Mouse (Mus musculus) C2C12 (cell line): ENCODE data around the gene Coa4. TPM values are rescaled to one million over a fixed set of nuclear protein-coding genes. Genes with fewer than 3 reads are reported as not detected.

Experiments
- H3K27me3 ChIP-seq: one replicate; pipeline ENCODE4 v1.6.1; 2011; ENCODE audit not compliant: control insufficient read depth, insufficient read depth, insufficient read length
- H3K36me3 ChIP-seq: one replicate; pipeline ENCODE4 v1.6.1; 2011; ENCODE audit not compliant: control insufficient read depth, insufficient read depth
- H3K4me3 ChIP-seq: one replicate; pipeline ENCODE4 v1.5.1; 2011; ENCODE audit warnings: mild to moderate bottlenecking, control low read depth; ENCODE audit not compliant: poor library complexity, insufficient read depth, severe bottlenecking
- H3K79me2 ChIP-seq: one replicate; pipeline ENCODE4 v1.6.1; 2011; ENCODE audit not compliant: control insufficient read depth, insufficient read depth
- H3K79me3 ChIP-seq: one replicate; pipeline ENCODE4 v1.6.1; 2011; ENCODE audit warnings: low read depth, control low read depth
- H3ac ChIP-seq: one replicate; pipeline ENCODE3; 2011; ENCODE audit warnings: low read depth; ENCODE audit not compliant: control insufficient read depth, insufficient read length
- CEBPB ChIP-seq: IDR thresholded peaks from one replicate; pipeline ENCODE4 v1.6.1; 2011; ENCODE audit warnings: low read depth, mild to moderate bottlenecking, control low read depth, moderate library complexity
- CTCF ChIP-seq: IDR thresholded peaks from one replicate; pipeline ENCODE4 v1.5.1; 2011; ENCODE audit not compliant: control insufficient read depth, insufficient read depth, insufficient read length
- FOSL1 ChIP-seq: IDR thresholded peaks from one replicate; pipeline ENCODE4 v1.8.0; 2011; ENCODE audit warnings: mild to moderate bottlenecking, low read length; ENCODE audit not compliant: poor library complexity, insufficient read depth, severe bottlenecking
- MAX ChIP-seq: IDR thresholded peaks from one replicate; pipeline ENCODE4 v1.6.1; 2011; ENCODE audit warnings: mild to moderate bottlenecking, control low read depth
- MYOD1 ChIP-seq: IDR thresholded peaks from one replicate; pipeline ENCODE4 v1.6.1; 2011; ENCODE audit warnings: low read depth; ENCODE audit not compliant: control insufficient read depth, insufficient read length
- MYOG ChIP-seq: IDR thresholded peaks from one replicate; pipeline ENCODE4 v1.6.1; 2011; ENCODE audit not compliant: control insufficient read depth, insufficient read length; ENCODE audit errors: extremely low read depth
- USF1 ChIP-seq: IDR thresholded peaks from one replicate; pipeline ENCODE4 v1.6.1; 2011; ENCODE audit warnings: low read depth, mild to moderate bottlenecking, control low read depth, moderate library complexity
- polyA plus RNA-seq: library from polyadenylated mRNA; unstranded; fragments of >200 nt; fragmentation: generic; extraction: Trizol; gene quantifications from one replicate; pipeline ENCODE4 v1.2.1, GENCODE M21; 2012; ENCODE audit warnings: missing spikeins

Gene Coa4
- polyA plus RNA-seq, 1 experiment = 8.4 TPM

DNA sequence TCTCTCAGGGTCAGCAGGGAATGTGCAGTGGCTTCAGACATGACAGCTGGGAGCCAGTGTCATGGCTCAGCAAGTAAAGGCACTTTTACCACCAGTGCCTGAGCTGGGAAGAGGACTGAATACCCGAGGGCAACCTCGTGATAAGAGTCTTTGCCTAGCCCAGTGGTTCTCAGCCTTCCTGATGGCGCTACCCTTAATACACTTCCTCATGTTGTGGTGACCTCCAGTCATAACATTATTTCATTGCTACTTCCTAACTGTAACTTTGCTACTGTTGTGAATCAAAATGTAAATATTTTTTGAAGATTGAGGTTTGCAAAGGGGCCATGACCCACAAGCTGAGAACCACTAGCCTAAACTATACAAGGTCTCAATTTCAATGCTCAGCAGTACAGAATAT is 28.2 kb upstream of the Coa4 start:
- H3K79me3 ChIP-seq = no peaks in the 10 kb centered on the region
- no peaks in the 10 kb centered on the region for H3K79me2 ChIP-seq
- no peak for TF ChIP-seq MYOD1
- TF ChIP-seq MAX = no peak
- TF ChIP-seq USF1 = no peak
- no peak for TF ChIP-seq CTCF
- H3ac ChIP-seq = no peak overlapping the region
- H3K4me3 ChIP-seq = no peak overlapping the region
- no peaks in the 10 kb centered on the region for H3K36me3 ChIP-seq
- H3K27me3 ChIP-seq = peaks cover 6% of the 10 kb centered on the region

DNA sequence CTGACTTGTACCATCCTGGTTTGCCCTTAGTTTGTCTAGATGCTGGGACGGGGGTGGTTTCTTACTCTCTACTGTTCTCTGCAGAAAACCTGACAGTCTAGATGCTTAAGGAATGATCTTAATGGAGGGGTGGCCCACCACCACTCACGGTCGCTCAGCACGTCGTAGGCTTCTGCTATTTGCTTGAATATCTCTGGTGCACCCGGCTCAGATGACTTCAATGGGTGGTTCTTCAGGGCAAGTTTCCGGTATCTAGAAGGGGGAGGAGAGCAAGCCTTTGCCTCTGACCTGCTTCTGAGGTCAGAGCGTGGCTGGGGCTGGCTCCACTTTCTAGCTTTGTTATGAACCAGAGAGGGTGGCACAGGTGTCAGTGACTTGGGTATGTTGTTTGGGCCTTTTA is 25.3 kb upstream of the Coa4 start:
- TF ChIP-seq MYOD1 (no peak), USF1 (no peak), MAX (no peak), CTCF (no peak), FOSL1 (no peak), CEBPB (no peak), MYOG (no peak)
- H3K4me3 ChIP-seq = no peak overlapping the region
- no peaks in the 10 kb centered on the region for H3K79me2 ChIP-seq
- H3K36me3 ChIP-seq = no peaks in the 10 kb centered on the region
- no peaks in the 10 kb centered on the region for H3K27me3 ChIP-seq
- H3K79me3 ChIP-seq = no peaks in the 10 kb centered on the region
- no peak overlapping the region for H3ac ChIP-seq

GRCm38 (mm10) chr7:100514573-100514972 is 22.3 kb upstream of the Coa4 start, which contains the start of gene Dnajb13:
Dnajb13 (minus strand) TSS chr7:100514960.
- H3K4me3 ChIP-seq = no peak within 1 kb of the TSS

GRCm38 (mm10) chr7:100520204-100520603 is 16.7 kb upstream of the Coa4 start:
- no peak for TF ChIP-seq MYOD1
- no peak for TF ChIP-seq MYOG
- TF ChIP-seq USF1 = no peak
- no peak for TF ChIP-seq MAX
- TF ChIP-seq FOSL1 = no peak
- no peak for TF ChIP-seq CEBPB
- no peak for TF ChIP-seq CTCF
- H3ac ChIP-seq = no peak overlapping the region
- no peaks in the 10 kb centered on the region for H3K79me3 ChIP-seq
- H3K79me2 ChIP-seq = no peaks in the 10 kb centered on the region
- H3K36me3 ChIP-seq = no peaks in the 10 kb centered on the region
- no peak overlapping the region for H3K4me3 ChIP-seq
- no peaks in the 10 kb centered on the region for H3K27me3 ChIP-seq

More at GRCm38 (mm10) chr7:100514573-100514972, 22.3 kb upstream of the Coa4 start, which contains the start of gene Dnajb13:
- Histone ChIP-seq H3ac (no peak within 1 kb of the TSS), H3K79me3 (no peaks in the 10 kb centered on the region), H3K27me3 (no peaks in the 10 kb centered on the region), H3K36me3 (no peaks in the 10 kb centered on the region), H3K79me2 (no peaks in the 10 kb centered on the region)
- TF ChIP-seq CTCF = no peak
- no peak for TF ChIP-seq MYOD1
- no peak for TF ChIP-seq MYOG
- TF ChIP-seq CEBPB = no peak
- TF ChIP-seq MAX = no peak
- no peak for TF ChIP-seq FOSL1
- no peak for TF ChIP-seq USF1

DNA sequence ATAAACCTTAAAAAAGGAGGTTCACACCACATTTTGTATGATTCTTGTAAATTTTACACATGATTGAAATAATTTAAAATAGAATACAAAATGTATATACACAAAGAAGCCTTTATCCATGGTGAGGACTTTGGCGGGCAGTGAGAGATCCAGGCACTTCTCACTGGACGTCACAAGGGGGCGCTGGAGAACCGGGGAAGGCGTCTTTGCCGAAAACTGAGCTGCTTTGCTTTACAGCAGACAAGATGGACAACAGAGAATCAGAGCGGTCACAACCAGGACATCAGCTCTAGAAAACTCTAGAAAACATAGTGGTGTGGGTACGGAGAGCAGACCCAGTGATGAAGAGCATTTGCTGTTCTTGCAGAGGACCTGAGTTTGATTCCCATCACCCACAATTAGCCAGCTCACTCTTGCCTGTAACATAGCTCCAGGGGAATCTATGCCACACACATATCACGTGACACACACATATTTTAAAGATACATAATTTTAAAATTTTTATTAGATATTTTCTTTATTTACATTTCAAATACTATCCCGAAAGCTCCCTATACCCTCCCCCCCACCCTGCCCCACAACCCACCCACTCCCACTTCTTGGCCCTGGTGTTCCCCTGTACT is 16.1 kb upstream of the Coa4 start:
- Histone ChIP-seq H3K4me3 (no peak overlapping the region), H3K36me3 (no peaks in the 10 kb centered on the region), H3K79me2 (no peaks in the 10 kb centered on the region), H3ac (no peak overlapping the region), H3K79me3 (no peaks in the 10 kb centered on the region), H3K27me3 (no peaks in the 10 kb centered on the region)
- TF ChIP-seq MYOG (no peak), MYOD1 (no peak), CTCF (peak; percentile 49), MAX (no peak), CEBPB (no peak), FOSL1 (no peak), USF1 (peak; percentile 36)

DNA sequence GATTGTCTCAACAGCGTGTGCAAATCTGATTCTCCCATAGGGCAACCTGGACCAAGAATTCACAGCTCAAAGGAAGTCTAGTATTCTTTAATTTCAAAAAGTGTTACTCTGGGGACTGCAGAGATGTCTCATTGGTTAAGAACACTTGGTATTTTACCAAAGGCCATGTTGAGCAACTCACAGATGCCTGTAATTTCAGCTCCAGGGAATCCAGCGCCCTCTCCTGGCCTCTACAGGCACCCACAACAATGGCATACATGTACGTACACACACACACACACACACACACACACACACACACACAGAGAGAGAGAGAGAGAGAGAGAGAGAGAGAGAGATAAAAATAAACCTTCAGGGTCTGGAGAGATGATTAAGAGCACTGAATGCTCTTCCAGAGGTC is 14.6 kb upstream of the Coa4 start:
- no peaks in the 10 kb centered on the region for H3K36me3 ChIP-seq
- H3K79me3 ChIP-seq = no peaks in the 10 kb centered on the region
- H3K27me3 ChIP-seq = no peaks in the 10 kb centered on the region
- no peak overlapping the region for H3ac ChIP-seq
- TF ChIP-seq FOSL1 = no peak
- TF ChIP-seq MAX = no peak
- no peak for TF ChIP-seq CTCF
- no peak for TF ChIP-seq CEBPB
- TF ChIP-seq MYOG = no peak
- TF ChIP-seq USF1 = no peak
- no peak for TF ChIP-seq MYOD1
- H3K79me2 ChIP-seq = no peaks in the 10 kb centered on the region
- H3K4me3 ChIP-seq = no peak overlapping the region
